Mouse (Mus musculus): Measurements from ENCODE around the gene Phf6. TPM values are rescaled to one million over a fixed set of nuclear protein-coding genes. Genes with fewer than 3 reads are reported as not detected.
"Not testable (repeated sequence)": the region's sequence is repeated elsewhere in the genome, so short reads cannot be mapped to it uniquely, and the experiment has no call there.

Phf6 gene
- 1 to 10 TPM; 5.4 to 6.4 TPM for total RNA-seq (2021)
- long read RNA-seq, experiment 1, full-length matches to known transcripts = 6 of 8 reads
- long read RNA-seq, experiment 1, partial matches to known transcripts = 1 of 8 reads
- long read RNA-seq, experiment 1, other reads (novel, unspliced or antisense) = 1 of 8 reads
- long read RNA-seq, experiment 2, full-length matches to known transcripts = 7 of 8 reads
- long read RNA-seq, experiment 2, partial matches to known transcripts = 0 of 8 reads
- long read RNA-seq, experiment 2, other reads (novel, unspliced or antisense) = 1 of 8 reads

GRCm38 (mm10) chrX:52911587-52912371 lies at the start of gene Phf6:
Gene Phf6 (plus strand): TSS chrX:52912266.
- peak; percentile 90 to 91 for DNase-seq
- intact Hi-C loops (cut with DNase I) = no loop called here

GRCm38 (mm10) chrX:52864126-52864525 lies 47.9 kb upstream of the Phf6 start:
- DNase-seq = peak in 1 of 2 experiments; percentile 8
- intact Hi-C loops (cut with DNase I) = loop anchor here (2.0 kb wide), 1 partner anchor 71 kb away; no protein-coding TSS in a partner anchor

- intact Hi-C loops (cut with DNase I) = not testable (repeated sequence)
- peak in 1 of 2 experiments; percentile 3 for DNase-seq
These were observed 13.6 kb upstream of the Phf6 start for GRCm38 (mm10) chrX:52898486-52898885.

GRCm38 (mm10) chrX:52912372-52912728 lies 284 bp downstream of the Phf6 start:
- no peak for DNase-seq
- intact Hi-C loops (cut with DNase I) = no loop called here

GRCm38 (mm10) chrX:52912826-52913701 lies 998 bp downstream of the Phf6 start:
- intact Hi-C loops (cut with DNase I) = no loop called here
- DNase-seq = no peak

- DNase-seq = no peak
- intact Hi-C loops (cut with DNase I) = no loop called here
These were observed 1.8 kb downstream of the Phf6 start for GRCm38 (mm10) chrX:52913856-52914255.

GRCm38 (mm10) chrX:52914705-52915104 lies 2.6 kb downstream of the Phf6 start:
- DNase-seq = no peak

GRCm38 (mm10) chrX:52916516-52916915 lies 4.5 kb downstream of the Phf6 start:
- intact Hi-C loops (cut with DNase I) = no loop called here
- no peak for DNase-seq

More at GRCm38 (mm10) chrX:52914705-52915104, 2.6 kb downstream of the Phf6 start:
- intact Hi-C loops (cut with DNase I) = no loop called here

- intact Hi-C loops (cut with DNase I) = loop anchor here (5.0 kb wide), 1 partner anchor 149 kb away; no protein-coding TSS in a partner anchor
- DNase-seq = no peak
These were observed 14.7 kb downstream of the Phf6 start for GRCm38 (mm10) chrX:52926726-52927125.

GRCm38 (mm10) chrX:52928883-52929282 lies 16.8 kb downstream of the Phf6 start:
- peak; percentile 7 to 39 for DNase-seq
- intact Hi-C loops (cut with DNase I) = loop anchor here (5.0 kb wide), 1 partner anchor 152 kb away; no protein-coding TSS in a partner anchor

GRCm38 (mm10) chrX:52929779-52930178 lies 17.7 kb downstream of the Phf6 start:
- DNase-seq = no peak
- intact Hi-C loops (cut with DNase I) = loop anchor here (5.0 to 10.0 kb wide), 2 partner anchors 152 to 475 kb away; no protein-coding TSS in a partner anchor

- DNase-seq = no peak
- intact Hi-C loops (cut with DNase I) = loop anchor here (10.0 kb wide), 1 partner anchor 475 kb away; no protein-coding TSS in a partner anchor
These were observed 18.1 kb downstream of the Phf6 start for GRCm38 (mm10) chrX:52930191-52930590.

GRCm38 (mm10) chrX:52932161-52932560 lies 20.1 kb downstream of the Phf6 start:
- intact Hi-C loops (cut with DNase I) = loop anchor here (10.0 kb wide), 1 partner anchor 477 kb away; no protein-coding TSS in a partner anchor
- no peak for DNase-seq

- intact Hi-C loops (cut with DNase I) = loop anchor here (2.0 to 10.0 kb wide), 2 partner anchors 70 to 480 kb away; no protein-coding TSS in a partner anchor
- no peak for DNase-seq
These were observed 22.4 kb downstream of the Phf6 start for GRCm38 (mm10) chrX:52934496-52934895.

- no peak for DNase-seq
- intact Hi-C loops (cut with DNase I) = no loop called here
These were observed 33.4 kb downstream of the Phf6 start for GRCm38 (mm10) chrX:52945509-52945908.

GRCm38 (mm10) chrX:52949713-52950112 lies 37.6 kb downstream of the Phf6 start:
- intact Hi-C loops (cut with DNase I) = no loop called here
- DNase-seq = peak; percentile 7 to 14

- DNase-seq = no peak
- intact Hi-C loops (cut with DNase I) = no loop called here
These were observed 44.9 kb downstream of the Phf6 start for GRCm38 (mm10) chrX:52956942-52957341.

- intact Hi-C loops (cut with DNase I) = no loop called here
- no peak for DNase-seq
These were observed 49.6 kb downstream of the Phf6 start for GRCm38 (mm10) chrX:52961559-52962110.

- no peak for DNase-seq
- intact Hi-C loops (cut with DNase I) = no loop called here
These were observed 53.1 kb downstream of the Phf6 start for GRCm38 (mm10) chrX:52965149-52965548.

Measured in heart, postnatal 14 days (tissue).